Mouse (Mus musculus) E14TG2a.4 (cell line): ENCODE measurements around the gene Ccdc89.

Source experiments
- CTCF ChIP-seq: conservative IDR thresholded peaks from 2 replicates; pipeline ENCODE4 v1.5.1; 2014; ENCODE audit warnings: low read length
- NANOG ChIP-seq: IDR thresholded peaks from 2 replicates; pipeline ENCODE4 v1.6.1; 2014; ENCODE audit warnings: borderline replicate concordance, low read length, mixed read lengths
- POU5F1 ChIP-seq: IDR thresholded peaks from 2 replicates; pipeline ENCODE4 v1.6.1; 2014; ENCODE audit warnings: low read length, borderline replicate concordance

- TF ChIP-seq CTCF (no peak), NANOG (no peak), POU5F1 (no peak)
Observed at GRCm38 (mm10) chr7:90440044-90440443, 13.7 kb downstream of the Ccdc89 start.
